Comparison of ENCODE assay signal across 8 mouse cellular contexts in genomic region chrX:20687519-20688067, GRCm38 (mm10). TPM values are rescaled to one million over a fixed set of nuclear protein-coding genes. Genes with fewer than 3 reads are reported as not detected.
DNase-seq lines count a peak whose midpoint lies in the region; ATAC-seq and TF ChIP-seq lines count a peak whose summit lies in the region.

Gene Cdk16, plus strand, starts transcription at chrX:20687954.

- H3ac ChIP-seq in C2C12 (ENCODE audit: control insufficient read depth, insufficient read length, low read depth), result peak within 1 kb of the TSS; percentile 87

- H3K4me1 ChIP-seq in heart, embryonic 10.5 days, result no peaks in the 10 kb centered on the region
- H3K4me1 ChIP-seq in liver, embryonic 12.5 days, result peaks cover 18% of the 10 kb centered on the region
- no peaks in the 10 kb centered on the region for H3K4me1 ChIP-seq in stomach, embryonic 15.5 days

- peak within 1 kb of the TSS; percentile 77 for H3K4me2 ChIP-seq in liver, embryonic 12.5 days
- H3K4me2 ChIP-seq in stomach, embryonic 15.5 days, result peak within 1 kb of the TSS; percentile 62

- peak within 1 kb of the TSS; percentile 93 for H3K27ac ChIP-seq in heart, embryonic 10.5 days
- H3K27ac ChIP-seq in liver, embryonic 12.5 days, result peak within 1 kb of the TSS; percentile 94
- peak within 1 kb of the TSS; percentile 95 for H3K27ac ChIP-seq in stomach, embryonic 15.5 days

- H3K27me3 ChIP-seq in C2C12 (ENCODE audit: control insufficient read depth, insufficient read depth, insufficient read length), result no peaks in the 10 kb centered on the region
- no peaks in the 10 kb centered on the region for H3K27me3 ChIP-seq in heart, embryonic 10.5 days (ENCODE audit: insufficient read depth, poor library complexity, severe bottlenecking)
- H3K27me3 ChIP-seq in liver, embryonic 12.5 days (replicated peaks), result no peaks in the 10 kb centered on the region
- no peaks in the 10 kb centered on the region for H3K27me3 ChIP-seq in stomach, embryonic 15.5 days (replicated peaks)

- no peaks in the 10 kb centered on the region for H3K9me3 ChIP-seq in heart, embryonic 10.5 days
- H3K9me3 ChIP-seq in liver, embryonic 12.5 days (replicated peaks), result no peaks in the 10 kb centered on the region
- H3K9me3 ChIP-seq in stomach, embryonic 15.5 days, result no peaks in the 10 kb centered on the region

- peaks cover 20% of the 10 kb centered on the region for H3K36me3 ChIP-seq in C2C12 (ENCODE audit: control insufficient read depth, insufficient read depth)
- peaks cover 10% of the 10 kb centered on the region for H3K36me3 ChIP-seq in heart, embryonic 10.5 days
- peaks cover 28% of the 10 kb centered on the region for H3K36me3 ChIP-seq in liver, embryonic 12.5 days
- H3K36me3 ChIP-seq in stomach, embryonic 15.5 days, result no peaks in the 10 kb centered on the region

- peak; percentile 91 for ATAC-seq in erythroblast, adult 5-6 weeks (replicated peaks; ENCODE audit: low FRiP score, poor library complexity, severe bottlenecking)
- peak; percentile 92 for ATAC-seq in liver, embryonic 12.5 days
- ATAC-seq in stomach, embryonic 15.5 days (ENCODE audit: insufficient read depth, low FRiP score, low read depth), result peak; percentile 94

- peaks cover 42% of the 10 kb centered on the region for H3K79me2 ChIP-seq in C2C12 (ENCODE audit: control insufficient read depth, insufficient read depth)

- peak within 1 kb of the TSS; percentile 91 for H3K9ac ChIP-seq in liver, embryonic 12.5 days
- H3K9ac ChIP-seq in stomach, embryonic 15.5 days, result peak within 1 kb of the TSS; percentile 63

- peaks cover 36% of the 10 kb centered on the region for H3K79me3 ChIP-seq in C2C12 (ENCODE audit: low read depth)

- WGBS in heart, embryonic 10.5 days, result 10% methylated on average over 16 of the region's 16 CpGs
- WGBS in liver, embryonic 12.5 days (ENCODE audit: insufficient replicate concordance), result 9% methylated on average over 16 of the region's 16 CpGs
- WGBS in stomach, embryonic 15.5 days, result 23% methylated on average over 16 of the region's 16 CpGs

- peak; percentile 98 for DNase-seq in brain, adult 2 months (ENCODE audit: low read depth, low spot score)
- peak; percentile 93 for DNase-seq in heart, embryonic 10.5 days (ENCODE audit: low spot score)
- peak; percentile 91 for DNase-seq in kidney, postnatal 10 days
- DNase-seq in natural killer cell, adult 2 months (ENCODE audit: low spot score in 2 of 2), result peak; percentile 85 to 86

- peak within 1 kb of the TSS; percentile 46 for H3K4me3 ChIP-seq in C2C12 (ENCODE audit: insufficient read depth, poor library complexity, severe bottlenecking)
- peak within 1 kb of the TSS; percentile 70 for H3K4me3 ChIP-seq in heart, embryonic 10.5 days
- peak within 1 kb of the TSS; percentile 81 for H3K4me3 ChIP-seq in liver, embryonic 12.5 days
- H3K4me3 ChIP-seq in stomach, embryonic 15.5 days (replicated peaks), result peak within 1 kb of the TSS; percentile 66

- no peak for TF ChIP-seq CTCF in C2C12 (IDR thresholded peaks at IDR 0.05; ENCODE audit: control insufficient read depth, insufficient read depth, insufficient read length)

TF ChIP-seq in C2C12, 6 proteins besides CTCF, POLR2A, EP300 and RAD21:
- TF ChIP-seq MYOD1 (IDR thresholded peaks at IDR 0.05; ENCODE audit: control insufficient read depth, insufficient read length, low read depth) (no peak), MAX (IDR thresholded peaks at IDR 0.05) (no peak), CEBPB (IDR thresholded peaks at IDR 0.05; ENCODE audit: low read depth) (no peak), USF1 (IDR thresholded peaks at IDR 0.05; ENCODE audit: low read depth) (no peak), MYOG (IDR thresholded peaks at IDR 0.05; ENCODE audit: control insufficient read depth, extremely low read depth, insufficient read length) (no peak)
TF ChIP-seq in C2C12: peak in this region for 0.

RNA-seq across cellular contexts. Expression of gene Cdk16, which starts in this region (rescaled TPM):
- polyA plus RNA-seq in C2C12 (2012; fragmentation: generic; extraction: Trizol), result 67.0 TPM
- total RNA-seq in erythroblast, adult 5-6 weeks (2015; ENCODE audit: low replicate concordance), result 21.3 and 42.7 TPM in 2 replicates
- total RNA-seq in erythroblast, adult 5-6 weeks (2017; ENCODE audit: low replicate concordance), result 15.2 and 20.7 TPM in 2 replicates
- polyA plus RNA-seq in heart, embryonic 10.5 days (2016; fragmentation: Nextera tagmentation; extraction: Ambion mirVana), result 121 and 130 TPM in 2 replicates
- 64.9 and 66.2 TPM in 2 replicates for polyA plus RNA-seq in liver, embryonic 12.5 days (2016; fragmentation: Nextera tagmentation; extraction: Ambion mirVana)
- polyA plus RNA-seq in stomach, embryonic 15.5 days (2015; fragmentation: Nextera tagmentation; extraction: Ambion mirVana), result 101 and 114 TPM in 2 replicates

Comparison
In these comparisons a context has a peak if more than half of its experiments do, and no peak if none do; other contexts are left out.
1. Peak in every context shown above with its lines: DNase-seq, ATAC-seq, H3K4me3 ChIP-seq and H3K27ac ChIP-seq.